Mouse (Mus musculus) heart, embryonic 13.5 days (tissue): ENCODE measurements around the gene Rtkn. TPM values are rescaled to one million over a fixed set of nuclear protein-coding genes. Genes with fewer than 3 reads are reported as not detected.

Source experiments
- ATAC-seq: fragments of 200-750 bp; cut with Nextera tagmentation; 2 replicates; pipeline ENCODE4 v1.8.0; 2017; ENCODE audit warnings: moderate TSS enrichment; ENCODE audit not compliant: insufficient number of reproducible peaks, low FRiP score, low TSS enrichment; ENCODE audit errors: extremely low read depth
- H3K27ac ChIP-seq: fragments of 300-500 bp; sonication (generic); replicated peaks from 2 replicates; pipeline ENCODE4 v1.5.1; 2015; ENCODE audit warnings: moderate library complexity, mild to moderate bottlenecking, inconsistent platforms
- H3K27me3 ChIP-seq: fragments of 300-500 bp; sonication (generic); replicated peaks from 2 replicates; pipeline ENCODE4 v1.6.1; 2015; ENCODE audit warnings: mild to moderate bottlenecking, inconsistent platforms
- H3K36me3 ChIP-seq: fragments of 300-500 bp; sonication (generic); 2 replicates; pipeline ENCODE4 v1.6.1; 2015; ENCODE audit warnings: mild to moderate bottlenecking, inconsistent platforms
- H3K4me1 ChIP-seq: fragments of 300-500 bp; sonication (generic); 2 replicates; pipeline ENCODE4 v1.6.1; 2015; ENCODE audit warnings: inconsistent platforms
- H3K4me2 ChIP-seq: fragments of 300-500 bp; sonication (generic); 2 replicates; pipeline ENCODE4 v1.6.1; 2015; ENCODE audit warnings: inconsistent platforms, mild to moderate bottlenecking, moderate library complexity
- H3K4me3 ChIP-seq: fragments of 300-500 bp; sonication (generic); 2 replicates; pipeline ENCODE4 v1.5.1; 2015; ENCODE audit warnings: moderate library complexity, mild to moderate bottlenecking, inconsistent platforms
- H3K9ac ChIP-seq: fragments of 300-500 bp; sonication (generic); 2 replicates; pipeline ENCODE4 v1.6.1; 2015; ENCODE audit warnings: inconsistent platforms, mild to moderate bottlenecking, moderate library complexity
- H3K9me3 ChIP-seq: fragments of 300-500 bp; sonication (generic); 2 replicates; pipeline ENCODE4 v1.6.1; 2016; ENCODE audit warnings: inconsistent platforms
- WGBS: fragments of 180-500 bp; shearing (Covaris S2); methylation state at CpG from one replicate; pipeline ENCODE4 v1.1.7; 2015; ENCODE audit warnings: mixed read lengths; 5-methylcytosine and 5-hydroxymethylcytosine counted together
- polyA plus RNA-seq: library from polyadenylated mRNA; unstranded; fragments of >200 nt; fragmentation: Nextera tagmentation; extraction: Ambion mirVana; gene quantifications from 2 replicates; pipeline ENCODE4 v1.2.1, GENCODE M21; 2015

The Rtkn gene
- polyA plus RNA-seq, 1 experiment from 2014 or later = 21.6 TPM

DNA sequence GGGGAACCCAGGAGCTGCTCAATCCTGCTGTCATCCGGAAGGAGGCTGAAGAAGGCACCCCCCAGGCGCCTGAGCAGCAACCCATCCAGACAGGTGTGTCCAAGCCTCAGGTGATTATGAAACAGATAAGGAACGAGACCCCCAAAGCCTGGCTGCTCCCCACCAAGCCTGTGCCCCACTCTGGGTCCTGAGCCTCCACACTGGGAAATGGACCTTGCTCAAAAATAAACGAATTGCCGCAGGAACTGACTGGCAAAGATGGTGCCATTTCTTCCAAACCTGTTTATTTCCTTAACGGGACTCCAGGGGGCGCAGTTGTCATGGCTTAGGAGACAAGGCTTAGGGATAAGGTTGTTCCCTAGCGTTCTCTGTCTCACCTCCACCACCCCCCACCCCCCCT, 27.4 kb downstream of the Rtkn start:
- H3K9ac ChIP-seq = peak overlapping the region; percentile 73
- H3K36me3 ChIP-seq = no peaks in the 10 kb centered on the region
- H3K4me3 ChIP-seq = peak overlapping the region; percentile 53
- H3K27me3 ChIP-seq = peaks cover 35% of the 10 kb centered on the region
- peak overlapping the region; percentile 78 for H3K4me2 ChIP-seq
- H3K9me3 ChIP-seq = no peaks in the 10 kb centered on the region
- WGBS = under 1% methylated on average over 8 of the region's 8 CpGs
- H3K27ac ChIP-seq = no peak overlapping the region
- no peak for ATAC-seq
- H3K4me1 ChIP-seq = peaks cover 37% of the 10 kb centered on the region

DNA sequence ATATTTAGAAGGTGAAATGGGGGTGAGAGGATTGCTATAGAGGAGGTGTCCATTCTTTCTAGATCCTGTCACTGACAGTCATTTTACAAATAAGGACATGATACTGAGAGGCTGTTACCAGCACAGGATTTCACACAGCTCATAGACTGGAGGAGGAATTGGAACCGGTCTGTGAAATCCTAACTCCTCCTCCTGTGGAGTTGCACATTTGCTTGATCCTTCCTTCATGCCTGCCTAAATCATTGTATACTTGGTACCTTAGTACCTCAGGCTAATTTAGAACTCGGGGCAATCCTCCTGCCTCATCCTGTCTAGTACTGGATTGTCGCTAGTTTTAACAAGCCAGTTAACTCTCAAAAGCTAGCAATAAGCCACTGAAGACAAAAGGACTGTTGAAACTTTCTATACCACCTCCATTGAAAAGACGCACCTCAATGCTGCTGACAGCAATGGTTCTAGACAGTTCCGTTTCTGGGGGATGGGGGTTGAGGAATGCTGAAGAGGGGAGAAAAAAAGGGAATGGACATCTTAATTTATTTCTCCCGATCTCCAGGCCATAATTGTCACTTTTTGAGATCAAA, 29.9 kb downstream of the Rtkn start:
- H3K27ac ChIP-seq = peak overlapping the region; percentile 51
- H3K27me3 ChIP-seq = peaks cover 31% of the 10 kb centered on the region
- peaks cover 52% of the 10 kb centered on the region for H3K4me1 ChIP-seq
- H3K4me3 ChIP-seq = peak overlapping the region; percentile 95
- no peaks in the 10 kb centered on the region for H3K9me3 ChIP-seq
- no peak for ATAC-seq
- H3K4me2 ChIP-seq = peak overlapping the region; percentile 93
- no peaks in the 10 kb centered on the region for H3K36me3 ChIP-seq
- peak overlapping the region; percentile 98 for H3K9ac ChIP-seq
- WGBS = 5% methylated on average over 6 of the region's 6 CpGs

- Histone ChIP-seq H3K4me3 (peak within 1 kb of the TSS; percentile 95), H3K4me2 (peak within 1 kb of the TSS; percentile 93), H3K4me1 (peaks cover 52% of the 10 kb centered on the region), H3K27ac (peak within 1 kb of the TSS; percentile 76), H3K36me3 (no peaks in the 10 kb centered on the region), H3K9ac (peak within 1 kb of the TSS; percentile 98), H3K9me3 (no peaks in the 10 kb centered on the region), H3K27me3 (peaks cover 25% of the 10 kb centered on the region)
- under 1% methylated on average over 58 of the region's 58 CpGs for WGBS
- peak; percentile 78 for ATAC-seq
Observed at GRCm38 (mm10) chr6:83165607-83166242, 30.5 kb downstream of the Rtkn start, which contains the start of gene Dctn1. Dctn1 (plus strand) TSS chr6:83165920.

- WGBS = 1% methylated on average over 12 of the region's 12 CpGs
- H3K9ac ChIP-seq = peak overlapping the region; percentile 98
- peak overlapping the region; percentile 93 for H3K4me2 ChIP-seq
- no peak for ATAC-seq
- no peaks in the 10 kb centered on the region for H3K9me3 ChIP-seq
- H3K27ac ChIP-seq = peak overlapping the region; percentile 76
- H3K4me3 ChIP-seq = peak overlapping the region; percentile 95
- peaks cover 50% of the 10 kb centered on the region for H3K4me1 ChIP-seq
- peaks cover 20% of the 10 kb centered on the region for H3K27me3 ChIP-seq
- peaks cover 3% of the 10 kb centered on the region; the same call in 1 of the 2 replicates for H3K36me3 ChIP-seq
Observed at GRCm38 (mm10) chr6:83166243-83166630, 31.0 kb downstream of the Rtkn start.

DNA sequence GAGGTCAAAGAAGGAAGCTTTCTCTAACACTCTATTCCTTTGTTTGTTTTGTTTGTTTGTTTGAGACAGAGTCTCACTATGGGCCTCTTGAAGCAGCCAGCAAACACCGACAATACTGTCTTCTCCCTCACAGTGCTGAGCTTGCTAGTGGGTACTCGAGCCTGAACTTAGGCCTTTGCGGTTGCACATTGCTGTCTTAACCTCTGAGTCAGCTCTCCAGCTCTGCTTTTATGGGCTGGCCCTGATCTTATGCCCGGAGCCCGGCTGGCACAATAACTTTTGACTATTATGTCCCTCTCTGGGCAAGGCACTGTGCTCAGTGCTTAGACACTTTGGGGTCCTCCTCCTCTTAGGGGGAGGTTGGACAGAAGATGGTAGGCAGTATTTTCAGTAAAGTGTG, 34.6 kb downstream of the Rtkn start:
- Histone ChIP-seq H3K27me3 (no peaks in the 10 kb centered on the region), H3K9me3 (no peaks in the 10 kb centered on the region), H3K27ac (no peak overlapping the region), H3K36me3 (peaks cover 3% of the 10 kb centered on the region), H3K4me2 (no peak overlapping the region), H3K9ac (no peak overlapping the region), H3K4me3 (no peak overlapping the region), H3K4me1 (peaks cover 40% of the 10 kb centered on the region)
- ATAC-seq = no peak
- 81% methylated on average over 5 of the region's 5 CpGs for WGBS

- peaks cover 36% of the 10 kb centered on the region for H3K4me1 ChIP-seq
- H3K27ac ChIP-seq = no peak overlapping the region
- H3K9ac ChIP-seq = no peak overlapping the region
- H3K36me3 ChIP-seq = peaks cover 7% of the 10 kb centered on the region
- WGBS = 77% methylated on average over 5 of the region's 5 CpGs
- H3K4me3 ChIP-seq = no peak overlapping the region
- H3K9me3 ChIP-seq = no peaks in the 10 kb centered on the region
- no peaks in the 10 kb centered on the region for H3K27me3 ChIP-seq
- no peak for ATAC-seq
- H3K4me2 ChIP-seq = no peak overlapping the region
Observed at GRCm38 (mm10) chr6:83171063-83171462, 35.8 kb downstream of the Rtkn start.

DNA sequence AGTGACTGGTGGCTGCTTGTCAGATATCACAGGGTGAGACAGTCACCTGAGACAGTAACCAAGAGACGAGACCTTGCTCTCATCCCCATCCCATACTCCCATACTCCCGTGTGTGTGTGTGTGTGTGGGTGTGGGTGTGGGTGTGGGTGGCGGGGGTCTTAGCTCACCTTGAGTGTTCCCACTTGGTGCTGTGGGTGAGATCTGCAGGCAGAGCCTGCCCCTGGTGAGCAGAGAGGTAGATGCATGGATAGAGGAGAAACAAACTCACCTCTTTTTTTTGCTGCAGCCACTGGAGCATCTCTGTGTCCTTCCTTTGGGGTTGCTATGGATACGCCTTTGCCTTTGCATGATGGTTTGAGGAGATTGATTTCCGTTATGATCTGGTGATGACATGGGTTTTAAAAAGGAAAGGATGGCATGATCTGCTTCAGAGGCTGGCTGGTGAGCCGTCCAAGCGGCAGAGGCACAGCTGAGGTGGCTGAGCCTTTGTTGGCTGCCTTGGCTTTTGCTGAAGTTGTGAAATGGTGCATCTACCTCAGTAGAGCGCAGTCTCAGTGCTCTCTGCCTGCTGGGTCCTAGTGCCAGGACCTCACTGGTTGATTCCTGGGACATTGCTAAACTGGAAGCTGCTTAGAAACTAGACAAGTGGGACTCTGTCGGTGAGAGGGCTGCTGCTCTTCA, 37.1 kb downstream of the Rtkn start:
- Histone ChIP-seq H3K4me1 (peaks cover 26% of the 10 kb centered on the region), H3K36me3 (peaks cover 16% of the 10 kb centered on the region), H3K4me3 (no peak overlapping the region), H3K27ac (no peak overlapping the region), H3K9ac (0 out of 2 replicates have a peak overlapping the region, but pooled peaks have one; percentile 11), H3K4me2 (no peak overlapping the region), H3K9me3 (no peaks in the 10 kb centered on the region), H3K27me3 (no peaks in the 10 kb centered on the region)
- ATAC-seq = no peak
- WGBS = 66% methylated on average over 9 of the region's 9 CpGs

DNA sequence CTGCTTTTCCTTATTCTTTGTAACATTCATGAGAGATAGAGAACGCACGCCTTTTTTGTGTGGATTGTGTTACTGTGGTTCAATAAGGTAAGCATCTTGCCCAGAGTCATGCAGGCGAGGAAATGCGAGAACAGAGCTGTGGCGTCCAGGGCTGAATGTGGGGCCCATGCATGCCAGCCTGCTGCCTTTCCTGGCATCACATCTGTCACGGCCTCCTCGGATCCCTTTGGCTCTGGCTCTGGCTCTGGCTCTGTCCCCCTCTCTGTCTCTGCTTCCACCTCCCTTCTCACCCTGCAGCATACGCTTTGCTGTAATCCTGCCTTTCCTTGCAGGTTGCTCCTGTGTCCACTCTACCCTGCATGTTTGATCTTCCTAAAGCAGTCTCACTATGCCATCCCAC, 40.7 kb downstream of the Rtkn start:
- no peak for ATAC-seq
- Histone ChIP-seq H3K27me3 (no peaks in the 10 kb centered on the region), H3K4me1 (peaks cover 24% of the 10 kb centered on the region), H3K9ac (no peak overlapping the region), H3K36me3 (peaks cover 18% of the 10 kb centered on the region), H3K27ac (no peak overlapping the region), H3K4me3 (no peak overlapping the region), H3K9me3 (no peaks in the 10 kb centered on the region), H3K4me2 (no peak overlapping the region)
- 86% methylated on average over 8 of the region's 8 CpGs for WGBS

GRCm38 (mm10) chr6:83179390-83180117, 44.3 kb downstream of the Rtkn start:
- 19% methylated on average over 12 of the region's 12 CpGs for WGBS
- Histone ChIP-seq H3K27ac (no peak overlapping the region), H3K4me1 (peaks cover 17% of the 10 kb centered on the region), H3K4me3 (peak overlapping the region; percentile 37), H3K9me3 (no peaks in the 10 kb centered on the region), H3K9ac (peak overlapping the region; percentile 68), H3K4me2 (peak overlapping the region; percentile 66), H3K36me3 (peaks cover 42% of the 10 kb centered on the region), H3K27me3 (no peaks in the 10 kb centered on the region)
- ATAC-seq = peak; percentile 51; the same call in 1 of the 2 replicates

- H3K4me3 ChIP-seq = no peak overlapping the region
- H3K9ac ChIP-seq = no peak overlapping the region
- H3K4me1 ChIP-seq = peaks cover 22% of the 10 kb centered on the region
- WGBS = 79% methylated on average over 6 of the region's 6 CpGs
- H3K27ac ChIP-seq = no peak overlapping the region
- no peaks in the 10 kb centered on the region for H3K27me3 ChIP-seq
- ATAC-seq = no peak
- peaks cover 49% of the 10 kb centered on the region for H3K36me3 ChIP-seq
- H3K9me3 ChIP-seq = no peaks in the 10 kb centered on the region
- no peak overlapping the region for H3K4me2 ChIP-seq
Observed at GRCm38 (mm10) chr6:83180605-83181004, 45.3 kb downstream of the Rtkn start.

- WGBS = 90% methylated on average over 3 of the region's 3 CpGs
- Histone ChIP-seq H3K27me3 (no peaks in the 10 kb centered on the region), H3K27ac (no peak overlapping the region), H3K36me3 (peaks cover 51% of the 10 kb centered on the region), H3K4me3 (no peak overlapping the region), H3K9me3 (no peaks in the 10 kb centered on the region), H3K9ac (no peak overlapping the region), H3K4me2 (no peak overlapping the region), H3K4me1 (peaks cover 31% of the 10 kb centered on the region)
- ATAC-seq = no peak
Observed at GRCm38 (mm10) chr6:83184858-83185435, 49.7 kb downstream of the Rtkn start.
